Mouse (Mus musculus): ENCODE results near the gene Olfr56. TPM values are rescaled to one million over a fixed set of nuclear protein-coding genes. Genes with fewer than 3 reads are reported as not detected.
"Not testable (repeated sequence)": the region's sequence is repeated elsewhere in the genome, so short reads cannot be mapped to it uniquely, and the experiment has no call there.

Gene Olfr56
- total RNA-seq, 1 experiment from 2014 or later, result 0.81 TPM

DNA sequence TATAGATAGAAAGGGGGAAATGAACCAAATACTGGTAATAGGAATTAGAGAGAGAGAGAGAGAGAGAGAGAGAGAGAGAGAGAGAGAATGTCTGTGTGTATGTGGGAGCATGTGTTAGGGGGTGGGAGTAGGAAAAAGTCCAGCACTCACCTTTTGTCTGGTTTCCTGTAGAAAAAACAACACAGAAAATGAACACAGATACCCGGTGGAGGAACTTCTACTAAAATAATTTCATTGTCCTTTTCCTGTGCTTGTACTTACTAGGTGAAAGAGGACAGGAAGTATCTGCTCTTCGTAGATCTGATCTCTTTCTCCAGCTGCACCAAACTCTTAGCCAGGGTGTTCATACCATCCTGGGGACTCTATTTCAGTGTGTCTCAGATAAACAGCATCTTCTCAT is 135.5 kb downstream of the Olfr56 start:
- no peak for ATAC-seq (ENCODE audit: extremely low read depth, insufficient number of reproducible peaks, low FRiP score, poor library complexity, severe bottlenecking)

DNA sequence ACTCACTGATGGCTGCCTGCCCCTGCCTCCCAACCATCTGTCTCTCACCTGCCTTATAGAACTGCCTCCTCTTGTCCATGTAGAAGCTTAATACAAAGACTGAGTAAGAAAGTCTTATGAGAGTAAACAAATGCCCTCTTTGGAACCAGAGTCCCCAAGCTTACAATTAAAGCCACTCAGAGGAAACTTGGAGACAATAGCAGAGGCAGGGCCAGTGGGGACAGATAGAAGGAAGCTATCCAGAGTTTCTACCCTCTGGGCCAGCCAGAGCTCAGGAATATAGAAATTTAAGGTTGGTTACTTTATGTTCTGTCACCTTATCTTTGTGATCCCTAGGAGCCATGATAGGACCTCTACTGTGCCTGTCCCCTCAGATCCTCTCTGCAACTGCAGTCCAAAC is 136.1 kb downstream of the Olfr56 start, which contains the start of gene Olfr1396:
Gene Olfr1396 (minus strand): TSS at position 101 of the 400 bp plus-strand sequence.
- no peak for ATAC-seq (ENCODE audit: extremely low read depth, insufficient number of reproducible peaks, low FRiP score, poor library complexity, severe bottlenecking)

DNA sequence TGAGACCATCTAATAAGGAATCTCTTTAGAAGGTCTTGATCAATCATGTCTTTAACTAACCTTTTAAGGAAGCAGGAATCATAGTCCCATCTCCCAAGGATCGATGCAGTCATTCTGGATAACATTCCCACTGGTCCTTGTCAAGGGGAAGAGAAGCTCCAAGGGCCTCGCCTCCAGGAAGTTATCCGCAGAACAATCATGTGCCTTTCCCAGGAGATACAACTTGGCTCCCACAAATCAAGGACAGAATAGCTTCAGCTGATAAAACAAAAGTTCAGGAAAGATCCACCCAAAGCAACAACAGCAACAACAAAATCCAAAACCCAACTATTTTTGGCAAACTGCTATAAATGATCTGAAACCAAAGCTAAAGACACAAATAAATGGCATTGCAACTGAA is 140.9 kb downstream of the Olfr56 start:
- no peak for ATAC-seq (ENCODE audit: extremely low read depth, insufficient number of reproducible peaks, low FRiP score, poor library complexity, severe bottlenecking)

DNA sequence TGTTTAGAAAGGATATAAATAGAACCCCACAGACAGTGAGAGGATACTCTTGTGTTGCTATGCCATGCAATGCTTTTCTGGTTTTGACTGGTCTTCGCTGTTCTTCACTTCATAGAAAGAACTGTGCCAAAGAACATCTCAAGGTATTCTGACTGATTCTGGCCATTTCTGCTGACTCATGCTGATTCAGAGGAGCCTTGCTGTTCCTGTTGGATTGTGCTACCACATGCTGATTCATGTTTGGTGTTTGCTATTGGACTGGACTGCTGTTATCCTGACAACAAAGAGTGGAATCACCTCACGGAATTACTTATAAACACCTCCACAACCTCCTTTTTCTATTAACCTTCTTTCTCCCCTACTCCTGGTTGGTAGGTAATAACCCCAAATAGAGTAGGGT is 145.5 kb downstream of the Olfr56 start:
- ATAC-seq (ENCODE audit: extremely low read depth, insufficient number of reproducible peaks, low FRiP score, poor library complexity, severe bottlenecking), result no peak

DNA sequence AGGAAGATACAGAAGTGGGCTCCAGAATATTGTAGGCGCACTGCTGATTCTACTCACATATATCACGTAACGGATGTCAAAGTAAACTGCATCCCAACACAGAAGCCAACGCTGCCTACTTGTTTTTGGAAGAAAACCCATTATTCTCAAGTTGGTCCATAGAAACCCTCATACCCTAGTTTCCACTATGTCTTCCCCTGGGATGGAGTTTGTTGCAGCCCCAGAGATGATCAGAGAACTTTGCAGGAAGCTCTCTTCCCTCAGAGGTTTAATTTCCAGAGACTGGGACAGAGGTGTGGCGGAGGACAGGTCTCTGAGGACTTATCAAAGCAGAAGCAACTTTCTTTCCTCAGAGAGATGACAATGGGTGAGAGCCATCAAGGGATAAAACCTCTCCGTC is 163.3 kb downstream of the Olfr56 start, which contains the start of gene Olfr1395:
Gene Olfr1395 (plus strand): TSS at position 301 of the 400 bp plus-strand sequence.
- ATAC-seq (ENCODE audit: extremely low read depth, insufficient number of reproducible peaks, low FRiP score, poor library complexity, severe bottlenecking), result no peak

DNA sequence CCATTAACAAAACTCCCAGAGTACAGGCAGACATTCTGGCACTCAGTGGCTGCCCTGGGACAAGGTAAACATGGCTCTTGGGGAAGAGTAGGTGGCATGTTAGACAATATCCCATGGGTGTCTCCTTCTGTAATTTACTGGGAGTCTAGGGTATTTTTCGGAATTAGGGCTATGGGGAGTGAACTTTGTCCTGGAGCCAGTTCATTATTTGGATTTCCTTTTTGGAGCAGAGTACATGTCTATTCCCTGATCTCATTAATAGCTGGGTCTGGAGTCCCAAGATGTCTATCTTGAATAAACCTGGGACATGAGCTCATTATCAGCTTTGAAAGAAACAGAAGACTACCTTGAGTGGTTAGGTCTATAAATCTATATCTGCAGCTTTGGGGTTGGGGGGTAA is 175.4 kb downstream of the Olfr56 start, which contains the start of gene Olfr1394:
Gene Olfr1394 (plus strand): TSS at position 301 of the 400 bp plus-strand sequence.
- no peak for ATAC-seq (ENCODE audit: extremely low read depth, insufficient number of reproducible peaks, low FRiP score, poor library complexity, severe bottlenecking)

DNA sequence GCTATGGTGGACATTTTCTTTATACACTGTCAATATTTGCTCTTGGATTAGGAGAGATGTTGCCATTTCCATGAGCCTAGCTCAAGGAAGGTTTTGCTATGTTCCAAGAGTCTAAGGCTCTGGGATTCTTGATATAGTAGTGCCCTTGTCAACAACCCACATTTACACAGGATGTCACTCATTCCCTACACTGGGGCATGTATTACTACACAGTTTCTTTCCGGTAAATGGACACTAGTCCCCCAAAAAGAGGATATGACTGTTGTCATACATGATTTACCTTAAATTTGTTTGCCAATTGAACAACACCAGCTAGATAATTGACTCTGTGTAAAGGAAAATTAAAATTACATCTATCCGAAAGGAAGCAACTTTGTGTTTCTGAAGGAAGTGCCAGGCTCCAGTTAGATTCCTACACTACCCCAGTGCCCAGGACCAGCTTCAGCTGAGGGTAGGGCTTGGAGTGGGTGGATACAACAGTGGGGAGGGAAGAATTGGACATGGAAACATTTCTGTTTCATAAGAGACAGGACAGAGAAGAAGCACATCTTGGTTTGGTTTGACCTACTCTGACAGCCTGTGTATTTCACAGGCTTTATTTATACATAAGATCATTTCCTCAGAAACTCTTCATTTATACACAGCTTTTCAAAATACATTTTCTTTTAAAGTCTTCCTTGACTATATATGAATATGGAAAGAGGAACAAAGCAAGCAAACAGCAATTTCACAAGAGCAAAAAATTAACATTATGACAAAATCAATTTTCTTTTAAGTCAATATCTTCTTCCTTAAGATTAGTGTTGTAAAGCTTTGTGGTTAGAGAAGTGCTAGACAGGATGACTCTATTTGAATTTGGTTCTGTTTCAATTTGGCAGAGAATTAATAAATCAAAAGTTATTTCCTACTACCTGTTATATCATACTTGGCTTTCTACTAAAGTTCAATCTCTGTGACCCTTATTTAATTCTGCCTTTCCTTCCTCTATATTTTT is 178.4 kb downstream of the Olfr56 start:
- ATAC-seq (ENCODE audit: extremely low read depth, insufficient number of reproducible peaks, low FRiP score, poor library complexity, severe bottlenecking), result no peak

DNA sequence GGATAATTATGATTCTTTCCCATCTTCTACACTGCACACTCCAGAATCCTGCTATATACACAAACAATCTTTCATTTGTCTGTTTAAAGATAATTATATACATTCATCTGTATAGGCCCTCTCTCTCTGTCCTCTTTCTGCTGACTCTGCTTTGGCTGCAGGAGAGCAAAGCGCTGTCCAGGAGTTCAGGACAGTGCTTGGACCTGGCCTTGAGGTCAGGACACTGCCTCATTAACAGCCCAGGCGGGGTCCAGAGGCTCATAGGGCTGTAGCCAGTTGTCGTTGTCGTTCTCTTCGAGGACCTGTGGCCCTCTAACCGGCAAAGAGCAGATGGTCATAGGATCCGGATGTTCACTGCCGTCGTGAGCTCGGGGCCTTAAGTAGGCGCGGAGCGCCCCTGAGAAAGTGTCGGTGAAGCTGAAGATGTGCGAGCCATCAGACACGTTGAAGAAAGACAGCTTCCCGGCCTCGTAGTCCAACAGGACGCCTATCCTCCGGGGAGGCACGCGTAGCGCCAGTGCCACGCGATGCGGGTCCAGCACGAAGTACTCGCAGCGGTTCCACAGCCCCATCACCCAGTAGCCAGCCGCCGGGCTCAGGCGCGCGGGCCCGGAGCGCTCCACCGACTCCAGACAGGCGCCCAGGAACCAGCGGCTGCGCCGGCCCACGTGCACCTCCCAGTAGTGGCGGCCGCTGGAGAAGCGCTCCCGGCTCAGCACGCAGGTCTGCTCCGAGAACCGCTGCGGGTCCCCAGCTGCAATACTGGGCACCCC is 190.3 kb downstream of the Olfr56 start:
- no peak for ATAC-seq (ENCODE audit: extremely low read depth, insufficient number of reproducible peaks, low FRiP score, poor library complexity, severe bottlenecking)

DNA sequence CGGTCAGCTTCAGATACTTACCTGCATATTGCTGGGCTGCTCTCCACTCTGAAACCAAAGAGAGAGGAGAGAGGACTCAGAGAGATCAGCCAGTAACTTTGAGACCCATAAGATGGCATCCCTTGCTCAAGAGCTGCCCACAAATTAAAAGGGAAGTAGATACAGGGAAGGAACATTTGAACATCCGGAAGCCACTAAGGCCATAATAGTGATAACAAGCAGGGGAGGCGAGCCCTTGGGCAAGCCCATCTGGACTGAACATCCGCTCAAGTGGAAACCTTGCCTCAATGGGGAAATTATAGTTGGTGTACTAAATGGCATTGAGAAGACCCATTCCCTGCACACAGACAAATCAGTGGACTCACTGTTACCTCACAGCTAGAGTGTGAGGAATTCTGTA is 191.9 kb downstream of the Olfr56 start:
- ATAC-seq (ENCODE audit: extremely low read depth, insufficient number of reproducible peaks, low FRiP score, poor library complexity, severe bottlenecking), result peak; percentile 73; the same call in 1 of the 2 replicates

DNA sequence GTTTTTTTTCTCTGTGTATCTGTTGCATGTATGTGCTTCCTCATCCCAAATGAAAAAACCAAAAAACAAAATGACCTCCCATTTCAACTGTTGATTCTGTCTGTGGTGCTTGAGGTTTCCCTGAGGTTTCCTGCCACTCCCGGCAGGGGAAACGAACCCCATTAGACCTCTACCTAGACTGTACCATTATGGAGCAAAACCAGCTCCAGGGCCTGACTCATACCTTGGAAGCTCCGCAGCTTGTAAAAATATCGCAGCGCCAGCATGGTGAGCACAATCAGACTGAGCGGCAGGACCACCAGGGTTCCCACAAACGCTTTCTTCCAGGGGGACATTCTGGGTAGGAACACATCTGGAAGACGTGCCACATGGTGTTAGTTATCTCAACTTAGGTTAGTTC is 196.7 kb downstream of the Olfr56 start:
- ATAC-seq (ENCODE audit: extremely low read depth, insufficient number of reproducible peaks, low FRiP score, poor library complexity, severe bottlenecking), result no peak

DNA sequence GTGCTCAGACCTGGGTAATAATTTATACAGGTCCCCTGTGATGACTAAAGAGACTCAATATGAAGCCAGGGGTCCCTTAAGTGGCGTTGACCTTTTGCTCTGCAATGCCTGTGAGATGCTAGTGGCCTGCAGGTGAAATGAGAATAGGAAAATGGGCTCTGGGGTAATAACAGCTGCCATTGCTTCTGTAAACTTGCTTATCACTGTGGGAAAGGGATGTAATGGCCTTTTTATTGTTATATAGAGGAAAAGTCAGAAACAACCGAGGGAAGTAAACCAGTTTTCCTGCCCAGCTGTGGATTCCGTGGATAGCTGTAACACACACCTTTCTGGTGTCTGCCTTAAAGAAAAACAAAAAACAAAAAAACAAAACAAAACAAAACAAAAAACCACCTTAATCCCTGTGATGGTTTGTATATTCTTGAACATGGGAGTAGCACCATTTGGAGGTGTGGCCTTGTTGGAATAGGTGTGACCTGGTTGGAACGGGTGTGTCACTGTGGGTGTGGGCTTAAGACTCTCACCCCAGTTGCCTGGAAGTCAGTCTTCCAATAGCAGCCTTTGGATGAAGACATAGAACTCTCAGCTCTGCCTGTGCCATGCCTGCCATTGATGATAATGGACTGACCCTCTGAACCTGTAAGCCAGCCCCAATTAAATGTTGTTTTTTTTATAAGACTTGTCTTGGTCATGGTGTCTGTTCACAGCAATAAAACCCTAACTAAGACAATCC is 197.5 kb downstream of the Olfr56 start:
- not testable (repeated sequence) for ATAC-seq (ENCODE audit: extremely low read depth, insufficient number of reproducible peaks, low FRiP score, poor library complexity, severe bottlenecking)

DNA sequence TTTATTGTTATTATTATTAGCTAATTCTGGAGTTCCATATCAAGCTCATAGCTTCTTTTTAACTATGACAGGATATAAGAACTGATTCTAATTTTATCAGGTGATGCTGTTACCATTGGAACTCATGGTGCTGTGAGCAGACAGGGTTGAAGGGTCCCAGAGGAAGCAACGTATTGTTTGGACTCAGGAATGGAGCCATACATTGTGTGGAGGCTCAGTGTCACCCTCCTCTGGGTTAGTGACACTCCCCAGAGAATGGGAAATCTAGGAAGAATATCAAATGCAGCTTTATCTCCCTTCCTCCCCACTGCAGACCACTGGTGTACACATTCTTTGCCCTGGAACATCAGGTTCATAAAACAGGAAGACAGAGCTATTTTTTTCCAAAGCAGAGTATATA is 204.5 kb downstream of the Olfr56 start:
- no peak for ATAC-seq (ENCODE audit: extremely low read depth, insufficient number of reproducible peaks, low FRiP score, poor library complexity, severe bottlenecking)

Other genes with a start within 250 kb of the Olfr56 start
- 756 and 779 TPM in 2 replicates for gene Rack1, start 178.6 kb upstream of the Olfr56 start, total RNA-seq (2017)
- gene Trim41, start 161.5 kb upstream of the Olfr56 start, total RNA-seq (2017), result 90.7 and 108 TPM in 2 replicates
- 167 and 205 TPM in 2 replicates for gene Trim7, start 152.7 kb upstream of the Olfr56 start, total RNA-seq (2017)
- 4.2 and 8.0 TPM in 2 replicates for gene Gm12184, start 152.2 kb upstream of the Olfr56 start, total RNA-seq (2017)
- 78.9 and 82.9 TPM in 2 replicates for gene Irgm1, start 107.2 kb upstream of the Olfr56 start, total RNA-seq (2017)
- 3.7 and 4.3 TPM in 2 replicates for gene Gm5431, start 76.7 kb upstream of the Olfr56 start, total RNA-seq (2017)
- 80.9 and 92.3 TPM in 2 replicates for gene Psme2b, start 32.7 kb upstream of the Olfr56 start, total RNA-seq (2017)
- gene 9930111J21Rik1, start 509 bp downstream of the Olfr56 start, total RNA-seq (2017), result 94.0 and 96.4 TPM in 2 replicates
- gene Gm12185, start 13.3 kb downstream of the Olfr56 start, total RNA-seq (2017), result 1.5 and 2.3 TPM in 2 replicates
- gene Tgtp1, start 15.3 kb downstream of the Olfr56 start, total RNA-seq (2017), result 8.7 and 11.8 TPM in 2 replicates
- 335 and 370 TPM in 2 replicates for gene 9930111J21Rik2, start 72.4 kb downstream of the Olfr56 start, total RNA-seq (2017)
- gene Tgtp2, start 85.3 kb downstream of the Olfr56 start, total RNA-seq (2017), result 76.6 and 92.3 TPM in 2 replicates
- 36.2 and 38.1 TPM in 2 replicates for gene Ifi47, start 97.7 kb downstream of the Olfr56 start, total RNA-seq (2017)
- gene Olfr1396, start 136.0 kb downstream of the Olfr56 start, total RNA-seq (2017), result not detected in 2 replicates
- not detected in 2 replicates for gene Olfr1395, start 163.4 kb downstream of the Olfr56 start, total RNA-seq (2017)
- not detected in 2 replicates for gene Olfr1394, start 175.5 kb downstream of the Olfr56 start, total RNA-seq (2017)
- gene Btnl9, start 208.3 kb downstream of the Olfr56 start, total RNA-seq (2017), result 0.12 and 0.37 TPM in 2 replicates
- gene Zfp62, start 224.4 kb downstream of the Olfr56 start, total RNA-seq (2017), result 91.8 and 106 TPM in 2 replicates